Mouse (Mus musculus) bone marrow, adult 2 months (tissue): ENCODE data around the gene Pafah1b3. TPM values are rescaled to one million over a fixed set of nuclear protein-coding genes. Genes with fewer than 3 reads are reported as not detected.
A peak's percentile ranks its signal among the peaks of the same experiment; 100 is the strongest.
"Not testable (repeated sequence)": the region's sequence is repeated elsewhere in the genome, so short reads cannot be mapped to it uniquely, and the experiment has no call there.

Experiments
- H3K27ac ChIP-seq: fragments of 200-500 bp; 2 replicates; pipeline ENCODE4 v1.5.1; 2012; ENCODE audit warnings: low read depth, mild to moderate bottlenecking, control low read depth, inconsistent platforms, low read length; ENCODE audit not compliant: control insufficient read depth, poor library complexity, insufficient read depth
- H3K4me1 ChIP-seq: fragments of 200-500 bp; 2 replicates; pipeline ENCODE4 v1.6.1; 2011; ENCODE audit warnings: low read length; ENCODE audit not compliant: control insufficient read depth, insufficient read depth
- H3K4me3 ChIP-seq: fragments of 200-500 bp; replicated peaks from 2 replicates; pipeline ENCODE3; 2011; ENCODE audit warnings: mild to moderate bottlenecking, low read depth, low read length, control low read depth; ENCODE audit not compliant: control insufficient read depth
- CTCF ChIP-seq: fragments of 200-500 bp; IDR thresholded peaks from 2 replicates; pipeline ENCODE4 v1.5.1; 2011; ENCODE audit warnings: low read length, control low read depth; ENCODE audit not compliant: control insufficient read depth, insufficient read depth
- POLR2A ChIP-seq: fragments of 200-500 bp; IDR thresholded peaks from 2 replicates; pipeline ENCODE4 v1.6.1; 2011; ENCODE audit warnings: low read depth, mild to moderate bottlenecking, control low read depth, low read length, borderline replicate concordance; ENCODE audit not compliant: control insufficient read depth
- WGBS: fragments of 180-500 bp; shearing (Covaris S2); methylation state at CpG from one replicate; pipeline ENCODE4 v1.1.7; 2018; 5-methylcytosine and 5-hydroxymethylcytosine counted together
- polyA plus RNA-seq: library from polyadenylated mRNA; stranded (reverse); fragments of >200 nt; gene quantifications from 2 replicates; pipeline ENCODE4 v1.2.4, GENCODE M21; 2011; ENCODE audit warnings: low replicate concordance; ENCODE audit not compliant: missing spikeins, insufficient read depth, insufficient read length

Pafah1b3 gene
- polyA plus RNA-seq, 1 experiment, result 46.4 TPM

GRCm38 (mm10) chr7:25267751-25268463, 29.9 kb downstream of the Pafah1b3 start:
- H3K27ac ChIP-seq, result peak overlapping the region; percentile 94
- WGBS, result under 1% methylated on average over 33 of the region's 33 CpGs
- H3K4me1 ChIP-seq, result peaks cover 10% of the 10 kb centered on the region
- 0 out of 2 replicates have a peak, but pooled peaks have one; percentile 7 for TF ChIP-seq CTCF
- TF ChIP-seq POLR2A, result peak; percentile 26; the same call in 1 of the 2 replicates
- peak overlapping the region; percentile 82 for H3K4me3 ChIP-seq

- TF ChIP-seq CTCF (no peak), POLR2A (peak; percentile 57; the same call in 1 of the 2 replicates)
- under 1% methylated on average over 29 of the region's 29 CpGs for WGBS
- H3K4me1 ChIP-seq, result peaks cover 10% of the 10 kb centered on the region
- peak within 1 kb of the TSS; percentile 94 for H3K27ac ChIP-seq
- H3K4me3 ChIP-seq, result peak within 1 kb of the TSS; percentile 82
Measured at GRCm38 (mm10) chr7:25267301-25267750, 30.5 kb downstream of the Pafah1b3 start, which contains the start of gene Cic. Cic (plus strand) TSS chr7:25267704.

GRCm38 (mm10) chr7:25266180-25266962, 31.4 kb downstream of the Pafah1b3 start:
- TF ChIP-seq POLR2A, result no peak
- TF ChIP-seq CTCF, result no peak
- no peak overlapping the region for H3K27ac ChIP-seq
- no peak overlapping the region for H3K4me3 ChIP-seq
- H3K4me1 ChIP-seq, result peaks cover 10% of the 10 kb centered on the region
- 80% methylated on average over 8 of the region's 8 CpGs for WGBS

GRCm38 (mm10) chr7:25265743-25266142, 32.0 kb downstream of the Pafah1b3 start:
- not testable (repeated sequence) for H3K4me3 ChIP-seq, H3K27ac ChIP-seq, H3K4me1 ChIP-seq
- whole genome bisulfite sequencing, result 52% methylated on average over 5 of the region's 5 CpGs

GRCm38 (mm10) chr7:25263968-25264870, 33.6 kb downstream of the Pafah1b3 start:
- WGBS, result 75% methylated on average over 17 of the region's 17 CpGs
- no peak overlapping the region for H3K27ac ChIP-seq
- no peak overlapping the region for H3K4me3 ChIP-seq
- peaks cover 1% of the 10 kb centered on the region; the same call in 1 of the 2 replicates for H3K4me1 ChIP-seq
- TF ChIP-seq POLR2A, result no peak
- TF ChIP-seq CTCF, result no peak

GRCm38 (mm10) chr7:25261896-25262295, 35.9 kb downstream of the Pafah1b3 start:
- 62% methylated on average over 1 of the region's 1 CpGs for WGBS
- Histone ChIP-seq H3K4me1 (peaks cover under 1% of the 10 kb centered on the region; the same call in 1 of the 2 replicates), H3K4me3 (no peak overlapping the region), H3K27ac (no peak overlapping the region)
- TF ChIP-seq POLR2A, result no peak
- TF ChIP-seq CTCF, result no peak

GRCm38 (mm10) chr7:25251822-25252221, 46.0 kb downstream of the Pafah1b3 start:
- TF ChIP-seq CTCF, result no peak
- TF ChIP-seq POLR2A, result no peak
- H3K4me3 ChIP-seq, result no peak overlapping the region
- WGBS, result 37% methylated on average over 8 of the region's 8 CpGs
- H3K4me1 ChIP-seq, result no peaks in the 10 kb centered on the region
- H3K27ac ChIP-seq, result no peak overlapping the region

GRCm38 (mm10) chr7:25251071-25251791, 46.6 kb downstream of the Pafah1b3 start:
- no peak for TF ChIP-seq CTCF
- TF ChIP-seq POLR2A, result no peak
- 4% methylated on average over 22 of the region's 22 CpGs for WGBS
- Histone ChIP-seq H3K27ac (no peak overlapping the region), H3K4me3 (no peak overlapping the region), H3K4me1 (no peaks in the 10 kb centered on the region; the same call in 1 of the 2 replicates)
